9 mouse cellular contexts compared by ENCODE assay signal in the genomic region with DNA sequence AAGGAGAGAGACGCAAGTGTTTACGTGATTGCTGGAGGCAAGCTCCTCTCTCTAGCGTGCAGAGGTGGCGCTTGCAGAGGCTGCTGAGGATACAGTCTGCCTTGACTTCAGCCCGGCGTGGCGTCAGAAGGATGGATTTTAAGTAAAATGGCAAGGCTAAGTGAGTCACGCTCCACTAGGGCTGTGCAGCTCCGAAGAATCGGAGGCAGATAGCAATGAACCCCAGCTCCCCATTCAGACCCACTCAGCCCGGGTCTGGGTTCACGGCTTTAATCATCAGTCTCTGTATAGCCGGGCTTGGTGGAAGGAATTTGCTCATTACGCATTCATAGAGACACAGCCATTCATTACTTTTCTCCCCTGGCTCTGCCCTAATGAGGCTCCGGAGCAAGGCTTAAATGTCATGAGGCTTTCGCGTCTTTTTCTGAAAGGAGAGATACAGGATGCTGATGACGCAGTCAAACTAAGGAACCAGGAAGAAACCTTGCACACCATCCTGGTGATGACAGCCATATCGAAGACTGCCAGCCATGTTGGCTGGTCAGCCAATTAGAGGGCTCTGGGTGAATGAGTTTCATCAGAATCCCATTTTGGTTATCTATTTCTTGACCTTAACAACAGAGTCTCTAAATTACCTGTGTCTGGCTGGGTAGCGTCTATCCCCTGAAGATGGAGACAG. TPM values are rescaled to one million over a fixed set of nuclear protein-coding genes. Genes with fewer than 3 reads are reported as not detected.
A peak's percentile ranks its signal among the peaks of the same experiment; 100 is the strongest.
DNase-seq lines count a peak whose midpoint lies in the region; ATAC-seq lines count a peak whose summit lies in the region.
"Had no signal": no experiment of that assay in that cellular context is flagged by ENCODE, and none has a peak within 500 bp of the region (broad histone marks: within the 10 kb centered on the region; RNA-seq: fewer than 3 reads in every experiment).

No protein-coding gene starts in this region.

- 15% methylated on average over 20 of the region's 20 CpGs for WGBS in heart, embryonic 16.5 days
- 25% methylated on average over 20 of the region's 20 CpGs for WGBS in intestine, embryonic 15.5 days

- H3K9me3 ChIP-seq in heart, embryonic 16.5 days (replicated peaks; ENCODE audit: control insufficient read depth, low read length), result no peaks in the 10 kb centered on the region
- H3K9me3 ChIP-seq in intestine, embryonic 15.5 days, result no peaks in the 10 kb centered on the region
- H3K9me3 ChIP-seq: G1E had no signal

- H3K27me3 ChIP-seq in heart, embryonic 16.5 days (ENCODE audit: control insufficient read depth, insufficient read depth, low read length), result no peaks in the 10 kb centered on the region
- no peaks in the 10 kb centered on the region for H3K27me3 ChIP-seq in intestine, embryonic 15.5 days (replicated peaks)

- H3K4me1 ChIP-seq in heart, embryonic 16.5 days (ENCODE audit: control insufficient read depth, insufficient read depth, low read length), result no peaks in the 10 kb centered on the region
- no peaks in the 10 kb centered on the region for H3K4me1 ChIP-seq in intestine, embryonic 15.5 days (replicated peaks)

- H3K27ac ChIP-seq in heart, embryonic 16.5 days (ENCODE audit: low read length), result no peak overlapping the region
- no peak overlapping the region for H3K27ac ChIP-seq in intestine, embryonic 15.5 days

- intact Hi-C loops in heart, postnatal 10 days (cut with DNase I), result no loop called here
- intact Hi-C loops in heart, postnatal 14 days (cut with DNase I), result no loop called here

- ATAC-seq in heart, embryonic 16.5 days (replicated peaks; ENCODE audit: extremely low read depth, insufficient read depth, low FRiP score), result no peak
- ATAC-seq in intestine, embryonic 15.5 days, result no peak

- H3K9ac ChIP-seq in heart, embryonic 16.5 days (ENCODE audit: low read length), result no peak overlapping the region
- no peak overlapping the region for H3K9ac ChIP-seq in intestine, embryonic 15.5 days

- no peak for DNase-seq in heart, postnatal 10 days
- peak; percentile 10 for DNase-seq in embryo, embryonic 9.5 days (ENCODE audit: extremely low spot score)
- peak; percentile 18 for DNase-seq in neural tube, embryonic 10.5 days (ENCODE audit: extremely low spot score, low spot score)
- no peak for DNase-seq in urinary bladder, postnatal 36 days (ENCODE audit: low spot score in 2 of 2)
- DNase-seq in thymus, postnatal 0 days (ENCODE audit: low spot score), result no peak
- DNase-seq in heart, postnatal 14 days, result no peak

- H3K4me3 ChIP-seq in heart, embryonic 16.5 days (ENCODE audit: low read length), result no peak overlapping the region; the same call in 1 of the 2 replicates
- H3K4me3 ChIP-seq in intestine, embryonic 15.5 days (replicated peaks), result no peak overlapping the region

- peak overlapping the region; percentile 37 for H3K4me2 ChIP-seq in heart, embryonic 16.5 days (ENCODE audit: low read depth, low read length)
- peak overlapping the region; percentile 19; the same call in 1 of the 2 replicates for H3K4me2 ChIP-seq in intestine, embryonic 15.5 days (replicated peaks)

- H3K36me3 ChIP-seq in heart, embryonic 16.5 days (ENCODE audit: control insufficient read depth, insufficient read depth), result no peaks in the 10 kb centered on the region
- no peaks in the 10 kb centered on the region for H3K36me3 ChIP-seq in intestine, embryonic 15.5 days
- H3K36me3 ChIP-seq: G1E had no signal

RNA-seq across cellular contexts. Expression of a gene that starts 10.6 kb away (rescaled TPM):
- 0.13 and 0.29 TPM in 2 replicates for polyA plus RNA-seq in heart, embryonic 16.5 days (2015; fragmentation: Nextera tagmentation; extraction: Ambion mirVana)
- not detected for total RNA-seq in heart, postnatal 10 days (2021)
- 9.5 and 11.4 TPM in 2 replicates for polyA plus RNA-seq in intestine, embryonic 15.5 days (2015; fragmentation: Nextera tagmentation; extraction: Ambion mirVana)
- 0.49 and 0.75 TPM in 2 replicates for polyA plus RNA-seq in thymus, postnatal 0 days (2015; fragmentation: Nextera tagmentation; extraction: Ambion mirVana)
- not detected for total RNA-seq in heart, postnatal 14 days (2021)
- polyA plus RNA-seq: G1E had no signal

Comparison
In these comparisons a context has a peak if more than half of its experiments do, and no peak if none do; other contexts are left out.
1. DNase-seq: peak in embryo, embryonic 9.5 days (single experiment) and neural tube, embryonic 10.5 days (single experiment); none in heart, postnatal 10 days (0 of 2), urinary bladder, postnatal 36 days (0 of 2), thymus, postnatal 0 days (single experiment) and heart, postnatal 14 days (0 of 2).